Mouse (Mus musculus) testis, postnatal 14 days (tissue): Measurements from ENCODE around the gene Tspo.

ENCODE experiments used
- DNase-seq: peaks from one replicate; pipeline ENCODE4 v3.0.0; 2021; ENCODE audit warnings: low spot score

Gene Tspo

DNA sequence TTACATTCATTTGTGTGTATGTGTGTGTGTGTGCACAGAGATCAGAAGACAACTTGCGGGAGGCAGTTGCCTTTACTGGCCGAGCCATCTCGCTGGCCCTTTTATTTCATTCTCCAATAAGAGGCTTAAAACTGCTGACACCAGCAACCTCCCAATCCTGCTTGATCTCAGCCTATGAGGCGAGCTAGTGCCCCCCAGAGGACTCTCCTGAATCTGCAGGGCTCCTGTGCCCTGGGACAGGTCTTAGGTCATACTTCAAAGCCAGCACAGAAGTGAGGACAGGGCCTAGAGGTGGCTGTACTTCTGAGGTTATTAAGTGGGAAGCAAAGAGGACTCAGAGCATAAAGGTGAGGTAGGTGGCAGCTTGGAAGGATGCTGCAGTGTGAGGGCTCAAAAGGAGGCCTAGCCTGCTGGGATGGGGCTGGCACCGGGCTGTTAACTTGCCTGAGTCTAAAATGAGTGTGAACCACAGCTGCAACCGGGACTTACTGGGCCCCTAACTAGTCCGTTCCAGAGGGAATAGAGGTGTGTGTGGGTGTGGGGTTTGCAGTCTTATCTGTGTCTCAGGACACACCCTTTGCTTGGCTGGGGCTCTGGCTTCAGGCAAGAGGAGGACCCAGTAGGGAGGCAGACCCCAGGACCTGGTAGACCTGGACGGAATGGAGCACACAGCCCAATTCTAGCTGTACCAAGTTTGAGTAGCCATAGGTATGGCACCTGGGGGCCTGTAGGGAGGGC, 20.2 kb downstream of the Tspo start:
- DNase-seq = no peak

- DNase-seq = no peak
Observed at GRCm38 (mm10) chr15:83584741-83585220, 21.4 kb downstream of the Tspo start.

DNA sequence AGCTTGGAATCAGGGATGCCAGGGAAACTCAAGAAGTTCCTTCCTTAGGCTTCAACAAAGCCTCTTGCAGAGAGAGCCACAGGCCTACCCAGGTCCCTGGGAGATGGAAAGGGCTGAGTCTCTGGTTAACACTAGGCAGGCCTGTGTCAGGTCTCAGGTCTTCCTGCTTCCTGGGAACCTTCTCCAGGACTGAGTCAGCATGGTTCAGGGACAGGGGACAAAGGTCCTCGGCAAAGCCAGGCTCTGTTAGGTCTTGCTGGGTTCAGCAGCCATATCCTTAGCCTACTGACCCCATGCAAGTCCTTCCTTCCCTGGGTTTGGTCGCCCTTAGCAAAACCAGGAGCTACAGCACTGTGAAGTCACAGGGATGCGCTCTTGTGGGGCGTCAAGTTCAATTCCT, 27.4 kb downstream of the Tspo start:
- DNase-seq = no peak

- no peak for DNase-seq
Observed at GRCm38 (mm10) chr15:83591758-83592157, 28.4 kb downstream of the Tspo start.

DNA sequence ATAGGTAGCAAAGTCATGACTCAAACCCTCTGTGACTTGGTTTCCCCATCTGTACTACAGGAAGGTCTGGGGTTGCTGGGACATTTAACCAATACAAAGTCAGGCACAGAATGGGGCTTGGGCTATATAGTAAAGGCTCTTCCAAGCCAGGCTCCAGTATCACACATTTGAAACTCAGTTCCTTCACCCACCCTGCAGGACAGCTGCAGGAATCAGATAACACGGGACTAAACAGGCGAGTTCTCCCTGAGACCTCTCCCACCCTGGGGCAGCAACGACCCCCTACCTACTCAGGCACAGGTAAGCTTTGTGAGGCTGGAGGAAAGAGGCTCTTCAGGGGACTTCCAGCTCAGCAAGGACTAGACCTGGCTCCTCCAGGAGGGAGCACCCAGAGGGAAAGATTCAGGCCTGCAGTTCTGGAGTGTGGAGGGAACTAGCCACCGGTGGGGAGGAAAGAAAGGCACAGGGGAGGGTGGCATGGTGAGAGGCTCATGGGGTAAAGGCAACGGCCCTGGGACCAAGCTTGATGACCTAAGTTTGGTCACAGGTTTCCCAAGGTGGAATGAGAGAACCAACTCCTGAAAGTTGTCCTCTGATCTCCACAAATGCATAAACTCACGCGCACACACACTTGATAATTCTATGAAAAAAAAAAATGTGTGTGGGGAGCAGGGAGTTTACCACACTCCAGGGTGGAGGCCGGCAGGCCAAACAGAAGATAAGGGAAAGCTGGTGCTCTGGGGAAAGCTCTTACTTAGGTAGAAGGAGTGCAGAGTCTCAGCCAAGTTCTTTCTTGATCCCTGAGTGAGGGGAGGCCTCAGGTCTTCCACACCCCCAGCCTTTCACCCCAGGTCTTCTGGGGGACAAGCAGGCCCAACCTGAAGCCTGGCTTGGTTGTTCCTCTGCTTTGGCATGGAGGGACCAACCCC, 29.1 kb downstream of the Tspo start:
- DNase-seq = no peak

- DNase-seq = no peak
Observed at GRCm38 (mm10) chr15:83593189-83593585, 29.8 kb downstream of the Tspo start.

DNA sequence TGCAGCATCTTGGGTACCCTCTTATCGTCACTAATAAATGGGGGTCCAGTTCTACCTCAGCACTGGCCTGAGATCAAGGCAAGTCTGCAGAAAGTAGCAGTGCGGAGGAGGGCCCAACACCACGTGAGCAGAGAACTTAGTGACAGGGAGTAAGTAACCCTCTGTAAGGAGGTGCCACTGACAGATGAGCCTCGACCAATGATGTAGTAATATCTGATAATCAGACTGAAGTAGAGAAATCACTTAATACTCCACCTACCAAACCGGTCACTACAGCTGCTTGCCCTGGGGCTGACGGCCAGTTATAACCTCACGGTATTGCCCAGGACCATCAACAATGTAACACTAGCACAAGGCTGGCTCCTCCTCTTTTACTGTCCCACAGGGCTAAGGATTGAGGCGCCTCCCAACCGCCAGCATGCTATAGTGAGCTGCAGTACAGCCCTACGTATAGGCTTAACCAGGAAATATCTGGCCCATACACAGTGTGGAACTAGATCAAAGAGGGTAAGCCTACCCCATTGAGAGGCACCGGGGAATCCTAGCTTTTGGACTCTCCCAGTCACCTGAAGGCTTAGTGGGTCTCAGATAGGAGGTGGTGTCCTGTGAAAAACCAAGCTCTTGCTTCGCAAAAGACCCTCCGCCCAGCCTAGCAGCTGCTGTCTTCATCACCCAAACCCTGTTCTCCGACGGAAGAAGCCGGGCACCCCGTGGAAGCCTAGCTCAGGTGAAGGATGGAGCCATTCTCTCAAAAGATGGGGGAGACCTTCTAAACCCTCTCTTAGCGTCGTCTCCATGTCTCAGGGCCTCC, 30.5 kb downstream of the Tspo start:
- no peak for DNase-seq

GRCm38 (mm10) chr15:83594513-83595363, 31.3 kb downstream of the Tspo start, which contains the start of gene Ttll12:
Gene Ttll12, minus strand, starts transcription at chr15:83595157.
- DNase-seq = peak; percentile 93

DNA sequence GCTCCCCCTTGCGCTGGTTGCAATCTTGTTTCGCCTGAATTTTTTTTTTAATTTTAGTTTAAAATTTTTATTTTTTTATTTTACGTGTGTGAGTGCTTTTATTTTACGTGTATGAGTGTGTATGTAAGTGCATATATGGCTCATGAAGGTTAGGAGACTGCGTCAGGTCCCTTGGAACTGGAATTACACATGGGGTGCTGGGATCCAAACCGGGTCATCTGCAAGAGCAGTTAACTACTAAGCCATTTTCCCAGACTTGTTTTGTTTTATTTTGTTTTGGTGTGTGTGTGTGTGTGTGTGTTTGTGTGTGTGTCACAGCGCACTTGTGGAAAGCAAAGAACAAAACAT, 31.9 kb downstream of the Tspo start:
- DNase-seq = no peak

DNA sequence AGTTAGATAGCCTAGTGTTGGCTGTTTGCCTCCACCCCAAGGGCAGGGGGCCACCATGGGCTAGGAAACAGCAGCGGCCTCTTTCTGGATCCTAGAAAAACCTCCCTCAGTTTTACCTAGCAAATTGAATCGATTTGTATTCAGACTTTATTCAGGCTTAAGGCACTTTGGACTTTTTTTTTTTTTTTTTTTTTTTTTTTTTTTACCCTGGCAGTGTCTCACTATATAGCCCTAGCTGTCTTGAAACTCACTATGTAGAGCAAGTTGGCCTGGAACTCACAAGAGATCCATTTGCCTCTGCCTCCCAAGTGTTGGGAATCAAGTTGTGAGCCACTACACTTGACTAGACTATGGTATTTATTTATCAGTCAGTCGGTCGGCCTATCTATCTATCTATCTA, 33.4 kb downstream of the Tspo start:
- no peak for DNase-seq

- DNase-seq = no peak
Observed at GRCm38 (mm10) chr15:83601185-83601584, 37.8 kb downstream of the Tspo start.

DNA sequence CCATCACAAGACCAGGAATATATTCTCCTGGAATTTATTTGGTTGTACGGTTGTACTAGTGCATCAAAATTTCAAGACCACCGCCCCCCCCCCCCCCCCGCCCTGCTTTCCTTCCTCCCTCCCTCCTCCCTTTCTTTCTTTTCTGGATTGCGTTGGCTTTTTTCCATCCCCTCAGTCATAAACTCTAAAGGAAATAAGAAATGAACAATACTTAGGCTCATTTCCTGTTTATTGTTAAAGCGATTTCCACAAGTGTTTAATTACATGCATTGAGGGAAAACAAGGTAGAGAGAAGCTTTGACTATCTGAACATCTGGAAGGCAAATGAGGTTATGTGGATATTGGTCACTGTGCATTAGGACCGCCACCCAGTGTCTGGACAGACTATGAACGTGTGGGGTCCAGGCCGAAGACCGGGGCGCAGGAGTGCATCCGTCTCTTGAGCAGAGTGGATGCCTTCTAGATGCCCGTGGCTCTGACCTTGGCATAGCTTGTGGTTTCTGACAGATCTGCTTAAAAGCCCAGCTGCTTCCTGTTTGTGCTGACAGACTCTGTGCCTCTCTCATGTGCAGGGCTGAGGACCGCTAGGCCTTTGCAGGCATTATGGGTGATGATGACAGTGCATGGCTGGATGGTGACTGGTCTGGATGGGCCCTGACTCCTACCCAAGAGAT, 39.1 kb downstream of the Tspo start:
- DNase-seq = no peak

GRCm38 (mm10) chr15:83603046-83603396, 39.6 kb downstream of the Tspo start:
- DNase-seq = no peak

GRCm38 (mm10) chr15:83603426-83603825, 40.0 kb downstream of the Tspo start:
- no peak for DNase-seq

DNA sequence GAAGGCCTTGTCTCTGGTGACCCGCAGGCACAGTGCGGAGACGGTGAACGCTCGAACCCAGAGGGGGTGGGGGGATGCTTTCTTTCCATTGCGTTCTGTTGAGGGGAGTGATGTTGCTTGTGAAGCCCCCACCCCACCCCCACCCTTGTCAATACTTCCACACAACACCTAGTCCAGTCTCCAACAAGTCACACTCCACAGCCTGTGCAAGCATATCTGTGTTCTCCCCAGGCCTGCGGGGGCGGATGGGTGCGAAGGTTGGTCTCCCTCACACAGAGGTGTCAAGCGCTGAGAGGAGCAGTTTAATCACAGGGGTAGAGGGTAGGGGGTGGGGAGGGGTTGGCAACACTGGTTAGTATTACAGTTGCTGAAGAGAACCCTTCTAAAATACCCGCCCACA, 42.8 kb downstream of the Tspo start:
- DNase-seq = no peak

DNA sequence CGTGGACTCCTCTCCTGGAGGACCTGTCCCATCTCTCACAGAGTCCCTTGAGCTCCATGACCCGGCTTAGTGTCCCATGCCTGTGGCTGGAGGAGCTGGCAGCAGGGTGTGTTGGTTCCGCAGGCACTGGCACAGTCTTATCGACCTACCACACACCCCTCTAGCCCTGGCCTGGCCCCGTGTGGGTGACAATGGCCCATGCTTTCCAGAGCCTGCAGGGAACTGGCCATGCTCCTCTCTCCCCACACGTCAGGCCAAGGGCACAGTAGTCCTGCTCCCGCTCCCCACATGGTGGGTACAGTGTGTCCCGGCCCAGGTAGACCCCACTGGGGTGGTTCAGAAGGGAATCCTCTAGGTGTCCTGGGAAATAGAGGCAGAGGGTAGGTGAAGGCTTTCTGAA, 43.3 kb downstream of the Tspo start:
- DNase-seq = no peak

DNA sequence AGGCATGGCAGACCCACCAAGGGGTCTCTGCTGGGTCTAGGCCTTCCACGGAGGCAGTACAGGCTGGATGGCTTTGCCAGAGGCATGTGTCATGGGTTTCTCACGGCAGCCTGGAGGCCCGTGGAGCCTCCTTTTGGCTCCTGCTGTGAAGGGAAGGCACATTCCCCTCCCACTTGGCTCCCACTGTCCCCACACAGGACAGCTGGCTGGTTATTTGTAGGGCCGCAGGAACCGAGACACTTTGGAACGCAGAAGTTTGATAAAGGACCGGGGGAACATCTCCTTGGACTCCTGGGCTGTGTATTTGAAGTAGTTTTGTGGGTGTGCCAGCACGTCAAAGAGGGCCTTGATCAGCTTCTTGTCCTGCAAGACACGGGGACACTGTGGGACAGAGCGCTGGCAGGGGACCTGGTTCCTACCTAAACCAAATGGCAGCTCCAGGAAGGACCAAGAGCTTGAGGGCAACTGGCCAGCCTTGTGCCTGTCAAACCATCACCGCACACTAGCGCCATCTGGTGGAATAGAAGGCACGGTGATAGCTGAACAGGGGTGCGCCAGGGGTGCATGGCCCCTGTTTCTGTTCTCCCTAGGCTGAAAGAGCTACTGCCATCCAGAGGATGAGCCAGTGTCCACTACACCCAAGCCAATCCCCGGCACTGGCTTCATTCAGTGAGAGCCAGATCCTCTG, 43.9 kb downstream of the Tspo start:
- peak; percentile 56 for DNase-seq

DNA sequence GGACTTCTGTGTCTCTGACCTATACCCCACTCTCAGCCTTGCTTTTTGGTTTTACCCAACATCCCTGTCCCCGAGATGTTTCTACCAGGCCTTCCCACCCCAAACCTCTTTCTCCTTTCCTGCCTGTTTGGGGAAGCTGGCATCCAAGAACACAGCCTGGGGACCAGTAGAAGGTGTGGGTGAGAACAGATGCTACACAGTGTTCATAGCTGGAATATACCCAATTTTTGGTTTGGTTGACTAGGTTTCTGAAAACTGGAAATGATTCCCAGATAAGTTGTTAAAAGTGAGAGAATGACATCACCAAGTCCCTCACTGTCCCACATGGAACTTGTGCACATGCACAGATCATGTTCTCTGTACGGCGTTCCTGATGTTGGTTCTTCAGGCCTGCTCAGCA, 51.9 kb downstream of the Tspo start:
- no peak for DNase-seq
